11 mouse cellular contexts compared by ENCODE assay signal in genomic region chr11:75161417-75162008, GRCm38 (mm10). TPM values are rescaled to one million over a fixed set of nuclear protein-coding genes. Genes with fewer than 3 reads are reported as not detected.
DNase-seq lines count a peak whose midpoint lies in the region; ATAC-seq and TF ChIP-seq lines count a peak whose summit lies in the region.
"Had no signal": no experiment of that assay in that cellular context is flagged by ENCODE, and none has a peak within 500 bp of the region (broad histone marks: within the 10 kb centered on the region; RNA-seq: fewer than 3 reads in every experiment).

No protein-coding gene starts in this region.

- H3K9me3 ChIP-seq in liver, embryonic 12.5 days (replicated peaks), result no peaks in the 10 kb centered on the region
- H3K9me3 ChIP-seq in liver, postnatal 0 days (ENCODE audit: low read length), result no peaks in the 10 kb centered on the region
- H3K9me3 ChIP-seq in heart, embryonic 15.5 days (replicated peaks), result no peaks in the 10 kb centered on the region

- H3K27ac ChIP-seq in liver, embryonic 12.5 days, result peak overlapping the region; percentile 16; the same call in 1 of the 2 replicates
- H3K27ac ChIP-seq in liver, postnatal 0 days (ENCODE audit: low read depth), result no peak overlapping the region
- peak overlapping the region; percentile 89 for H3K27ac ChIP-seq in heart, embryonic 15.5 days
- H3K27ac ChIP-seq: left cerebral cortex, adult 2 months had no signal

- WGBS in liver, embryonic 12.5 days (ENCODE audit: insufficient replicate concordance), result 52% methylated on average over 4 of the region's 4 CpGs
- WGBS in liver, postnatal 0 days (ENCODE audit: insufficient replicate concordance), result 64% methylated on average over 4 of the region's 4 CpGs
- 33% methylated on average over 4 of the region's 4 CpGs for WGBS in heart, embryonic 15.5 days

- peak; percentile 55 to 69 for DNase-seq in cerebellum, postnatal 10 days
- no peak for DNase-seq in cerebellum, adult 9-10 months
- no peak for DNase-seq in liver, postnatal 0 days
- peak; percentile 61 to 89 for DNase-seq in lung, postnatal 4 days
- no peak for DNase-seq in spleen, postnatal 14 days (ENCODE audit: low spot score in 2 of 2)
- DNase-seq: spleen, adult 18-20 months had no signal

- H3K4me3 ChIP-seq in liver, embryonic 12.5 days, result no peak overlapping the region
- H3K4me3 ChIP-seq in liver, postnatal 0 days (ENCODE audit: low read depth, low read length), result no peak overlapping the region
- H3K4me3 ChIP-seq in heart, embryonic 15.5 days, result no peak overlapping the region
- H3K4me3 ChIP-seq: left cerebral cortex, adult 2 months had no signal

- no peak overlapping the region for H3K4me2 ChIP-seq in liver, embryonic 12.5 days
- no peak overlapping the region for H3K4me2 ChIP-seq in liver, postnatal 0 days (ENCODE audit: low read depth, low read length)
- H3K4me2 ChIP-seq in heart, embryonic 15.5 days, result no peak overlapping the region

- TF ChIP-seq CTCF in liver, postnatal 0 days (IDR thresholded peaks at IDR 0.05; ENCODE audit: low read depth), result no peak

- H3K4me1 ChIP-seq in liver, embryonic 12.5 days, result peaks cover 43% of the 10 kb centered on the region
- H3K4me1 ChIP-seq in liver, postnatal 0 days (ENCODE audit: insufficient read depth), result peaks cover 30% of the 10 kb centered on the region
- H3K4me1 ChIP-seq in heart, embryonic 15.5 days (replicated peaks), result peaks cover 52% of the 10 kb centered on the region

- peaks cover 47% of the 10 kb centered on the region for H3K36me3 ChIP-seq in liver, embryonic 12.5 days
- peaks cover 21% of the 10 kb centered on the region for H3K36me3 ChIP-seq in liver, postnatal 0 days (replicated peaks; ENCODE audit: insufficient read depth, low read length)
- peaks cover 35% of the 10 kb centered on the region; the same call in 1 of the 2 replicates for H3K36me3 ChIP-seq in heart, embryonic 15.5 days

- ATAC-seq in liver, embryonic 12.5 days, result no peak
- no peak for ATAC-seq in liver, postnatal 0 days
- ATAC-seq in heart, embryonic 15.5 days (replicated peaks; ENCODE audit: insufficient number of reproducible peaks, insufficient read depth, low FRiP score, low read depth), result no peak; the same call in 1 of the 2 replicates
- no peak for ATAC-seq in activated CD4-positive, CD25-positive, alpha-beta regulatory T cell, adult 4 months

- peaks cover 37% of the 10 kb centered on the region for H3K27me3 ChIP-seq in liver, embryonic 12.5 days (replicated peaks)
- peaks cover 23% of the 10 kb centered on the region for H3K27me3 ChIP-seq in liver, postnatal 0 days (ENCODE audit: insufficient read depth, low read length)
- peaks cover 22% of the 10 kb centered on the region for H3K27me3 ChIP-seq in heart, embryonic 15.5 days

- TF ChIP-seq EP300 in liver, postnatal 0 days (IDR thresholded peaks at IDR 0.05; ENCODE audit: low read depth), result no peak

- H3K9ac ChIP-seq in liver, embryonic 12.5 days, result no peak overlapping the region
- H3K9ac ChIP-seq in liver, postnatal 0 days (replicated peaks), result no peak overlapping the region
- peak overlapping the region; percentile 4; the same call in 1 of the 2 replicates for H3K9ac ChIP-seq in heart, embryonic 15.5 days

RNA-seq across cellular contexts. Expression of gene Hic1, which starts 7.8 kb away (rescaled TPM):
- polyA plus RNA-seq in liver, embryonic 12.5 days (2016; fragmentation: Nextera tagmentation; extraction: Ambion mirVana), result 4.6 and 5.8 TPM in 2 replicates
- 1.1 and 1.5 TPM in 2 replicates for polyA plus RNA-seq in liver, postnatal 0 days (2015; fragmentation: Nextera tagmentation; extraction: Ambion mirVana)
- 11.0 and 18.0 TPM in 2 replicates for polyA plus RNA-seq in heart, embryonic 15.5 days (2015; fragmentation: Nextera tagmentation; extraction: Ambion mirVana)
- polyA plus RNA-seq in activated CD4-positive, CD25-positive, alpha-beta regulatory T cell, adult 4 months (2017; shearing (Covaris generic)), result under 1 TPM in 1 of 2 experiments, not detected in 1; 0.38 TPM

RNA-seq across cellular contexts. Expression of gene Ovca2, which starts 17.1 kb away (rescaled TPM):
- 17.6 and 17.9 TPM in 2 replicates for polyA plus RNA-seq in liver, embryonic 12.5 days (2016; fragmentation: Nextera tagmentation; extraction: Ambion mirVana)
- polyA plus RNA-seq in liver, postnatal 0 days (2015; fragmentation: Nextera tagmentation; extraction: Ambion mirVana), result 12.4 and 13.6 TPM in 2 replicates
- polyA plus RNA-seq in heart, embryonic 15.5 days (2015; fragmentation: Nextera tagmentation; extraction: Ambion mirVana), result 14.4 and 17.5 TPM in 2 replicates
- polyA plus RNA-seq in activated CD4-positive, CD25-positive, alpha-beta regulatory T cell, adult 4 months (2017; shearing (Covaris generic)), result 10 to 100 TPM; 28.4 to 32.8 TPM

RNA-seq across cellular contexts. Expression of gene Dph1, which starts 29.5 kb away (rescaled TPM):
- polyA plus RNA-seq in liver, embryonic 12.5 days (2016; fragmentation: Nextera tagmentation; extraction: Ambion mirVana), result 19.7 and 20.5 TPM in 2 replicates
- 10.9 and 13.0 TPM in 2 replicates for polyA plus RNA-seq in liver, postnatal 0 days (2015; fragmentation: Nextera tagmentation; extraction: Ambion mirVana)
- polyA plus RNA-seq in heart, embryonic 15.5 days (2015; fragmentation: Nextera tagmentation; extraction: Ambion mirVana), result 17.2 and 20.5 TPM in 2 replicates
- polyA plus RNA-seq in activated CD4-positive, CD25-positive, alpha-beta regulatory T cell, adult 4 months (2017; shearing (Covaris generic)), result 1 to 10 TPM; 8.3 to 9.6 TPM

RNA-seq across cellular contexts. Expression of gene Rtn4rl1, which starts 32.1 kb away (rescaled TPM):
- polyA plus RNA-seq in liver, embryonic 12.5 days (2016; fragmentation: Nextera tagmentation; extraction: Ambion mirVana), result 1.2 and 1.3 TPM in 2 replicates
- 1.5 and 2.0 TPM in 2 replicates for polyA plus RNA-seq in liver, postnatal 0 days (2015; fragmentation: Nextera tagmentation; extraction: Ambion mirVana)
- 12.4 and 13.1 TPM in 2 replicates for polyA plus RNA-seq in heart, embryonic 15.5 days (2015; fragmentation: Nextera tagmentation; extraction: Ambion mirVana)
- 1 to 10 TPM; 1.6 to 1.8 TPM for polyA plus RNA-seq in activated CD4-positive, CD25-positive, alpha-beta regulatory T cell, adult 4 months (2017; shearing (Covaris generic))
- polyA plus RNA-seq: G1E had no signal

Comparison
In these comparisons a context has a peak if more than half of its experiments do, and no peak if none do; other contexts are left out.
1. DNase-seq: peak in cerebellum, postnatal 10 days (2 of 2) and lung, postnatal 4 days (2 of 2); none in cerebellum, adult 9-10 months (single experiment), liver, postnatal 0 days (single experiment) and spleen, postnatal 14 days (0 of 2).